Mouse (Mus musculus) spleen, postnatal 36 days (tissue): ENCODE data around the gene Mbd6.
"Not testable (repeated sequence)": the region's sequence is repeated elsewhere in the genome, so short reads cannot be mapped to it uniquely, and the experiment has no call there.

Experiments
- DNase-seq, 2 experiments: peaks; one replicate each; pipeline ENCODE4 v3.0.0; 2022; ENCODE audit warnings: low spot score in 2 of 2, mixed read lengths in 1 of 2

Gene Mbd6

GRCm38 (mm10) chr10:127288800-127289572 lies at the start of gene Mbd6:
TSS of gene Mbd6 (minus strand) at chr10:127289018.
- DNase-seq: peak; percentile 90 to 91

GRCm38 (mm10) chr10:127337536-127338099 lies 48.8 kb upstream of the Mbd6 start:
- DNase-seq: no peak

GRCm38 (mm10) chr10:127336952-127337351 lies 48.1 kb upstream of the Mbd6 start:
- no peak for DNase-seq

- DNase-seq: no peak
These were observed 46.5 kb upstream of the Mbd6 start for GRCm38 (mm10) chr10:127335271-127335670.

GRCm38 (mm10) chr10:127333152-127333551 lies 44.3 kb upstream of the Mbd6 start:
- no peak for DNase-seq

GRCm38 (mm10) chr10:127332211-127332874 lies 43.5 kb upstream of the Mbd6 start:
- DNase-seq: no peak

GRCm38 (mm10) chr10:127330212-127330611 lies 41.4 kb upstream of the Mbd6 start:
- no peak for DNase-seq

- no peak for DNase-seq
These were observed 38.8 kb upstream of the Mbd6 start for GRCm38 (mm10) chr10:127327461-127328145.

GRCm38 (mm10) chr10:127326828-127327227 lies 38.0 kb upstream of the Mbd6 start:
- no peak for DNase-seq

GRCm38 (mm10) chr10:127326017-127326801 lies 37.4 kb upstream of the Mbd6 start:
- DNase-seq: peak; percentile 53 to 61

- DNase-seq: no peak
These were observed 36.7 kb upstream of the Mbd6 start for GRCm38 (mm10) chr10:127325454-127326016.

GRCm38 (mm10) chr10:127324495-127324894 lies 35.7 kb upstream of the Mbd6 start:
- peak; percentile 87 to 90 for DNase-seq

- peak; percentile 77 to 83 for DNase-seq
These were observed 34.5 kb upstream of the Mbd6 start for GRCm38 (mm10) chr10:127323131-127323855.

GRCm38 (mm10) chr10:127322669-127323068 lies 33.9 kb upstream of the Mbd6 start:
- DNase-seq: no peak

- DNase-seq: no peak
These were observed 33.4 kb upstream of the Mbd6 start for GRCm38 (mm10) chr10:127322178-127322577.

- DNase-seq: peak; percentile 57 to 61
These were observed 32.8 kb upstream of the Mbd6 start, which contains the start of gene Arhgap9 for GRCm38 (mm10) chr10:127321621-127322020. TSS of gene Arhgap9 (plus strand) at chr10:127321964.

GRCm38 (mm10) chr10:127319969-127320368 lies 31.2 kb upstream of the Mbd6 start:
- no peak for DNase-seq

- no peak for DNase-seq
These were observed 29.2 kb upstream of the Mbd6 start for GRCm38 (mm10) chr10:127318009-127318408.

- DNase-seq: no peak
These were observed 28.5 kb upstream of the Mbd6 start for GRCm38 (mm10) chr10:127317277-127317676.

GRCm38 (mm10) chr10:127314950-127315349 lies 26.1 kb upstream of the Mbd6 start:
- DNase-seq: not testable (repeated sequence)
